Mouse (Mus musculus) bone marrow, adult 2 months (tissue): ENCODE results near the gene Rorc. TPM values are rescaled to one million over a fixed set of nuclear protein-coding genes. Genes with fewer than 3 reads are reported as not detected.

Experiments
- H3K27ac ChIP-seq: fragments of 200-500 bp; 2 replicates; pipeline ENCODE4 v1.5.1; 2012; ENCODE audit warnings: low read depth, mild to moderate bottlenecking, control low read depth, inconsistent platforms, low read length; ENCODE audit not compliant: control insufficient read depth, poor library complexity, insufficient read depth
- H3K4me1 ChIP-seq: fragments of 200-500 bp; 2 replicates; pipeline ENCODE4 v1.6.1; 2011; ENCODE audit warnings: low read length; ENCODE audit not compliant: control insufficient read depth, insufficient read depth
- H3K4me3 ChIP-seq: fragments of 200-500 bp; replicated peaks from 2 replicates; pipeline ENCODE3; 2011; ENCODE audit warnings: mild to moderate bottlenecking, low read depth, low read length, control low read depth; ENCODE audit not compliant: control insufficient read depth
- CTCF ChIP-seq: fragments of 200-500 bp; IDR thresholded peaks from 2 replicates; pipeline ENCODE4 v1.5.1; 2011; ENCODE audit warnings: low read length, control low read depth; ENCODE audit not compliant: control insufficient read depth, insufficient read depth
- POLR2A ChIP-seq: fragments of 200-500 bp; IDR thresholded peaks from 2 replicates; pipeline ENCODE4 v1.6.1; 2011; ENCODE audit warnings: low read depth, mild to moderate bottlenecking, control low read depth, low read length, borderline replicate concordance; ENCODE audit not compliant: control insufficient read depth
- WGBS: fragments of 180-500 bp; shearing (Covaris S2); methylation state at CpG from one replicate; pipeline ENCODE4 v1.1.7; 2018; 5-methylcytosine and 5-hydroxymethylcytosine counted together
- polyA plus RNA-seq: library from polyadenylated mRNA; stranded (reverse); fragments of >200 nt; gene quantifications from 2 replicates; pipeline ENCODE4 v1.2.4, GENCODE M21; 2011; ENCODE audit warnings: low replicate concordance; ENCODE audit not compliant: missing spikeins, insufficient read depth, insufficient read length

The Rorc gene
- polyA plus RNA-seq, 1 experiment = 0.57 TPM

GRCm38 (mm10) chr3:94372038-94372437 is 556 bp upstream of the Rorc start:
- TF ChIP-seq POLR2A (no peak), CTCF (no peak)
- H3K4me3 ChIP-seq = no peak overlapping the region
- H3K4me1 ChIP-seq = no peaks in the 10 kb centered on the region
- H3K27ac ChIP-seq = no peak overlapping the region
- WGBS = 19% methylated on average over 3 of the region's 3 CpGs

GRCm38 (mm10) chr3:94373090-94373489 is 496 bp downstream of the Rorc start:
- Histone ChIP-seq H3K27ac (no peak overlapping the region), H3K4me3 (no peak overlapping the region), H3K4me1 (no peaks in the 10 kb centered on the region)
- WGBS = 12% methylated on average over 10 of the region's 10 CpGs
- no peak for TF ChIP-seq CTCF
- TF ChIP-seq POLR2A = no peak

- TF ChIP-seq CTCF (no peak), POLR2A (no peak)
- 1% methylated on average over 5 of the region's 5 CpGs for WGBS
- Histone ChIP-seq H3K27ac (no peak overlapping the region), H3K4me3 (no peak overlapping the region), H3K4me1 (no peaks in the 10 kb centered on the region)
Observed at GRCm38 (mm10) chr3:94373597-94374011, 1.0 kb downstream of the Rorc start.

DNA sequence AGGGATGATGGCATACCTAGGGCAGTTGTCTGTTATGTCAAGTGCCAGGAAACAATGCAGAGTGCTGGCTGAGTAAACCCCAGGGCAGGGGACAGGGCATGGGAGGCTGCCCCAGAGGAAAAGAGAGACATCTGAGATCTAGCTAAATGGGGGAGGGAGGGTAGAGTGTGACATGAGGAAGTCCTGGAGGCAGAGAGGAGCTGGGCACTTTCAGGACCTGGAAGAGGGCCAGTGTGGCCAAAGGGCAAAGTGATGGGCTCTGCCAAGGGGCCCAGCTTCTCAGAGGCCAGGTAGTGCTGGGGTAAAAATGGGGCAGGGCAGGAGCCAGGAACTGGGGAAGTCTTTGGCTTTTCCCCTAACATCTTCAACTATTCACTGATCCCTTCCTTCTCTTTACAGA is 2.0 kb downstream of the Rorc start:
- H3K4me1 ChIP-seq = no peaks in the 10 kb centered on the region
- H3K4me3 ChIP-seq = no peak overlapping the region
- no peak for TF ChIP-seq POLR2A
- no peak for TF ChIP-seq CTCF
- no peak overlapping the region for H3K27ac ChIP-seq

DNA sequence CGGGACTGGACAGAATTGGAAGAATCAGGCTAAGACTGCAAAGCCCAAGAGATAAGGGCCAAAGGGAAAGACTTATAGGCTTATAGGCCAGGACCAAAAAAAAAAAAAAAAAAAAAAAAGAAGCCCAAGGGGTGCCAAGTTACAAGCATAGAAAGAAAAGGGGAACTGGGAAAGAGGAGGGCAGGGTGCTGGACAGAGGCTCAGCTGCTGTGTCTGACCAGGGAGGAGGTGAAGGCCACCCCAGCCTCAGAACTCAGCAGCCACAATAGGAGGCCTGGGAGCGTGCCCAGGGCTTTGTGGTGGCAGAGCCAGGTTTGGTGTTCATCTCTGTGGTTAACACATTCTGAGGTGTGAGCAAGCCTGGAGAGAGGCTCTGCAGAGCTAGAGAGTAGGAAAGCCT is 2.6 kb downstream of the Rorc start:
- no peak for TF ChIP-seq POLR2A
- no peak for TF ChIP-seq CTCF
- no peaks in the 10 kb centered on the region for H3K4me1 ChIP-seq
- H3K27ac ChIP-seq = no peak overlapping the region
- H3K4me3 ChIP-seq = no peak overlapping the region
- WGBS = 33% methylated on average over 2 of the region's 2 CpGs

GRCm38 (mm10) chr3:94375861-94376260 is 3.3 kb downstream of the Rorc start:
- TF ChIP-seq POLR2A (no peak), CTCF (no peak)
- Histone ChIP-seq H3K4me1 (no peaks in the 10 kb centered on the region), H3K27ac (no peak overlapping the region), H3K4me3 (no peak overlapping the region)
- 59% methylated on average over 5 of the region's 5 CpGs for WGBS

DNA sequence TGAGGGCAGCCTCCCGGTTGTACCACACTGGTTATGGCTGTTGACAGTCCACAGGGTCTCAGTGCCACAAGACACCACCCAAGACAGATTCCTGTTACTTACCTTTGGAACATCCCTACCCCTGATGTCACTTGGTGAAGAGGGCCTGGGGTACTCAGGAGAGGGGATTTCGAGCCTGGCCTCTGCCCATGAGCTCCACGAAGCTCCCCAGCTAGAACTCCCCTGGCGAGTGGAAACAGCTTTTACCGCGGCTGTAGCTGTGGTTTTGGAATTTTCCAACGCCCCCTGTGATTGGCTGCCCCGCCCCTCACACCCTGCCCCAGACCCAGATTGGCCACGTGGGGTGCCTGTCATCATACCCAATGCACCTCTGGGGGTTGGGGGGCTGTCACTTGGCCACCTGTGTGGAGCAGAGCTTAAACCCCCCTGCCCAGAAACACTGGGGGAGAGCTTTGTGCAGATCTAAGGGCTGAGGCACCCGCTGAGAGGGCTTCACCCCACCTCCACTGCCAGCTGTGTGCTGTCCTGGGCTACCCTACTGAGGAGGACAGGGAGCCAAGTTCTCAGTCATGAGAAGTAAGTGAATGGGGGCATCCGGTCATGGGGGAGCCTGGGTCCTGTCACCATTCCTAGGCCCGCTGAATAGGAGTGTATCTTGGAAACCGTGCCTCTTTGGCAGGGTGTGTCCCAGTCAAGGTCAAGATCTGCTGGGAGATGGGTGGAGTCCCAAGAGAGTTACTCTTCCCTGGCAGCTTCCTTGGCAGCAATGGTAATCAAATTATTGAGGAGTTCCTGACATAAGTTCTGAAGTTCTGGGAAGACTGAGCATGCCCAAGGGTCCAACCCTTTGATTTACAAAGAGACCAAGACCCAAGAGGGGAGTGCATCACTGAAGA is 4.7 kb downstream of the Rorc start:
- Histone ChIP-seq H3K27ac (no peak overlapping the region), H3K4me1 (no peaks in the 10 kb centered on the region), H3K4me3 (no peak overlapping the region)
- TF ChIP-seq POLR2A (no peak), CTCF (no peak)
- 29% methylated on average over 13 of the region's 13 CpGs for WGBS

GRCm38 (mm10) chr3:94379831-94380510 is 7.4 kb downstream of the Rorc start:
- TF ChIP-seq POLR2A (no peak), CTCF (no peak)
- Histone ChIP-seq H3K4me3 (no peak overlapping the region), H3K4me1 (no peaks in the 10 kb centered on the region), H3K27ac (no peak overlapping the region)
- WGBS = 47% methylated on average over 9 of the region's 9 CpGs
